9 mouse cellular contexts compared by ENCODE assay signal in genomic region chr2:131416482-131416881, GRCm38 (mm10).
DNase-seq lines count a peak whose midpoint lies in the region; ATAC-seq lines count a peak whose summit lies in the region.
"Had no signal": no experiment of that assay in that cellular context is flagged by ENCODE, and none has a peak within 500 bp of the region (broad histone marks: within the 10 kb centered on the region; RNA-seq: fewer than 3 reads in every experiment).

No protein-coding gene starts in this region.

- H3K36me3 ChIP-seq in forebrain, embryonic 11.5 days (ENCODE audit: control insufficient read depth, insufficient read depth, low read length): no peaks in the 10 kb centered on the region
- H3K36me3 ChIP-seq in forebrain, embryonic 12.5 days (replicated peaks): no peaks in the 10 kb centered on the region
- H3K36me3 ChIP-seq: limb, embryonic 13.5 days had no signal

- no peak overlapping the region for H3K4me2 ChIP-seq in forebrain, embryonic 11.5 days (ENCODE audit: low read depth, low read length, severe bottlenecking)
- H3K4me2 ChIP-seq in forebrain, embryonic 12.5 days: no peak overlapping the region
- H3K4me2 ChIP-seq: limb, embryonic 13.5 days had no signal

- no peak for ATAC-seq in forebrain, embryonic 11.5 days (replicated peaks; ENCODE audit: low FRiP score)
- no peak for ATAC-seq in forebrain, embryonic 12.5 days (ENCODE audit: low FRiP score)

- peak; percentile 65 for DNase-seq in forebrain, embryonic 11.5 days (ENCODE audit: low spot score)
- DNase-seq in adipocyte (ENCODE audit: low spot score): peak; percentile 86
- DNase-seq in embryo, embryonic 10.5 days (ENCODE audit: low spot score): peak; percentile 67
- peak; percentile 64 for DNase-seq in heart, adult 8-10 months (ENCODE audit: low spot score)
- DNase-seq in kidney, postnatal 14 days: peak; percentile 67
- DNase-seq in lung, adult 18-20 months: peak; percentile 22 to 58
- peak; percentile 50 for DNase-seq in right cerebral cortex, postnatal 4 days

- no peak overlapping the region for H3K4me3 ChIP-seq in forebrain, embryonic 11.5 days (ENCODE audit: low read depth, low read length)
- H3K4me3 ChIP-seq in forebrain, embryonic 12.5 days (replicated peaks): no peak overlapping the region
- H3K4me3 ChIP-seq: limb, embryonic 13.5 days had no signal

- WGBS in forebrain, embryonic 11.5 days: 44% methylated on average over 6 of the region's 6 CpGs
- WGBS in forebrain, embryonic 12.5 days: 44% methylated on average over 6 of the region's 6 CpGs

- no peak overlapping the region for H3K27ac ChIP-seq in forebrain, embryonic 11.5 days (ENCODE audit: low read depth, low read length)
- H3K27ac ChIP-seq in forebrain, embryonic 12.5 days: no peak overlapping the region
- H3K27ac ChIP-seq: limb, embryonic 13.5 days had no signal

- H3K4me1 ChIP-seq in forebrain, embryonic 11.5 days (replicated peaks; ENCODE audit: control insufficient read depth, insufficient read depth, low read length): no peaks in the 10 kb centered on the region
- H3K4me1 ChIP-seq in forebrain, embryonic 12.5 days: no peaks in the 10 kb centered on the region

- no peak overlapping the region for H3K9ac ChIP-seq in forebrain, embryonic 11.5 days (ENCODE audit: low read length)
- H3K9ac ChIP-seq in forebrain, embryonic 12.5 days: no peak overlapping the region
- H3K9ac ChIP-seq: limb, embryonic 13.5 days had no signal

- H3K27me3 ChIP-seq in forebrain, embryonic 11.5 days (ENCODE audit: control insufficient read depth, insufficient read depth, low read length): no peaks in the 10 kb centered on the region
- H3K27me3 ChIP-seq in forebrain, embryonic 12.5 days: peaks cover 3% of the 10 kb centered on the region; the same call in 1 of the 2 replicates
- H3K27me3 ChIP-seq: limb, embryonic 13.5 days had no signal

- H3K9me3 ChIP-seq in forebrain, embryonic 11.5 days (ENCODE audit: control insufficient read depth, low read length): no peaks in the 10 kb centered on the region
- H3K9me3 ChIP-seq in forebrain, embryonic 12.5 days: no peaks in the 10 kb centered on the region
- H3K9me3 ChIP-seq: limb, embryonic 13.5 days had no signal
